Mouse (Mus musculus) B cell, adult 67 days (primary cell): ENCODE data around the gene Lrrc66. TPM values are rescaled to one million over a fixed set of nuclear protein-coding genes. Genes with fewer than 3 reads are reported as not detected.

Experiments
- total RNA-seq, 2 experiments: library from RNA; stranded (reverse); gene quantifications; 4 replicates each; pipeline ENCODE4 v1.2.4; 2023

The Lrrc66 gene
- total RNA-seq, result not detected

DNA sequence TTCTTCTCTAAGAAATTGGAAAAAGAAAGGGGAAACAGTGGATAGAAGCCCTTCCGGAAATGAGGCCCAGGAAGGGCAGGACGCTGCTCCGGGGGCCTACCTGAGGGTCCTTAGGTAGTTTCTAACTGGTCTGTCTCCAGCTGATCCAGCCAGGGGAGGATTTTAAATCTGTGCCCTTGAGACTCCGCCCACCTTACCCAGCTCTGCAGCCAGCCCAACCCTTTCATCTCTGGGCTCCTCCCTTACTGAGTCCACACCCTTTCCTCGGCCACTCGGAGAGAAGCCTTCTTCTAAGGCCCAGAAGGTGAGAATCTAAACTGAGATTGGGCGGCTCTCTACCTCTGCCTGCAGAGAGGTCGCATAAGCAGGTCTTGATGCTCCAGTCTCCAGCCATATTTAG is at the start of gene Lrrc66:
TSS of gene Lrrc66 (minus strand) at position 236 of the 400 bp plus-strand sequence.

DNA sequence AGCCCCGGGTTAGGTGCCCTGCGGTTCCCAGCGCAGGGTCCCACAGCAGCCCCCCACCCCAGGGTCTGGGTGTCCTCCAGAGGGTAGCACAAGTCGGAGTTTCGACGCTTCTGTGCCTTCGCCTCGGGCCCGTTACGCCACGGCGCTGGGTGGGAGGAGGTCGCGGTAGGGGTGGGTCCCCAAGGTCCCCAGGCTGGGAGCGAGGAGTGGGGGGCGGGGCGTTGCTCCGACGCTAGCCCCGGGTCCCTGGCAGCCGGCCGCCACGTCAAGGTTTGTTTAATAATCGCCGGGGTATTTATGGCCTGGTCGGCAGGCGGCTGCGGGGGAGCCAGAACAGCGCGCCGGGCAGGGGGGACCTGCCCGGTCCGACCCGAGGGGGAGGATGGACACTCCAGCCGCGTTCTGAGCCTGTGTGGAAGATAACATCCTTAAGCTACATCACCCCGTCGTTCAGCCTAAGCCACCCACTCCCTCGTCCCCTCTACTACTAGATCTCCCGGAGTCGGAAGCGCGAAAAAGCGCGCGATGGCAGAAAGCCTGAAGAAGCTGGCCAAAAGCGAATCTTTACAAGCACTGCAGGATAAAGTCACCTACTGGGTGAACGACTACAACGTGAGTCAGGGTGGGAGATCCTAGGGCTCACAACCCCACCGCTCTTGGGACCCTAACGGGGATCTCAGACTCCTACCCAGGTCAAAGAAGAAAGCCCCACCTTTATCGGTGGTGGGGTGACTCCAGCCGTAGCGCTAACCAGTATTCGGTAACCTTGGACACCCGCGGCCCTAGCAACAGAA is 18.9 kb upstream of the Lrrc66 start, which contains the start of gene Spata18:
TSS of gene Spata18 (plus strand) at position 319 of the 794 bp plus-strand sequence.

DNA sequence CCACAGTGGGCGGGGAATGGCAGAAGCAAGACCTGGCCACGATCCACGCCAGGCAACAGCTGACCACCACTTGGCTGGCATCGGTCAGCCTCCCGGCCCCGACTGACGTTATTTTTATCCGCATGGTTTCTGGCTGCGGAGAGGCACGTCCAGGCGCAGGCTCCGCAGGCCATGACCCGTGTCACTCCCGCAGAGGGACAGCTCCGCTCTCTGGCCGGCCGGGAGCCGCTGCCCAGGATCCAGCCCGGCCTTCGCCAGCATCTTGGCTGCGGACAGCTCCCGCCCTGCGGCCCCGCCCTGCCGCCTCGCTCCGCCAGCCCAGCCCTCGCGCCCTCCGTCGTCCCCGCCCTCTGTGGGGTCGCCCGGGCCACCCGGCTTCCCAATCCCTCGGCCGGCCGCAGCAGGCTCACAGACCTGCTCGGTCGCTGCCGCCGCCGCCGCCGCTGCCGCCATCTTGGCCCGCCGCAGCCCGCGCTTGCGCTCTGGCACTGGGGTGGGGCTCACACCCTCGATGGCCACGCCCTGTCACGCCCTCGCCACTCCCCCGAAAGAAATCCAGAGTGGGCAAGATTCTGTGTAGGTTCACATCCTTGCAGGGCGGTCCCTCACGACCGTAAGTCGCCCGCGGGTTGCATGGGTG is 15.1 kb upstream of the Lrrc66 start, which contains the start of gene Sgcb:
TSS of gene Sgcb (minus strand) at position 530 of the 640 bp plus-strand sequence.

Other genes with a start within 250 kb of the Lrrc66 start
- not detected for gene Cwh43, start 226.5 kb downstream of the Lrrc66 start, total RNA-seq
- gene Dcun1d4, start 151.5 kb downstream of the Lrrc66 start, total RNA-seq, result 10 to 100 TPM; 12.6 TPM
- gene Sgcb, start 15.3 kb upstream of the Lrrc66 start, total RNA-seq, result 10 to 100 TPM; 11.4 to 16.5 TPM
- not detected for gene Spata18, start 18.9 kb upstream of the Lrrc66 start, total RNA-seq